Mouse (Mus musculus): ENCODE measurements around the gene Zfand6.
A peak's percentile ranks its signal among the peaks of the same experiment; 100 is the strongest.

Gene Zfand6

DNA sequence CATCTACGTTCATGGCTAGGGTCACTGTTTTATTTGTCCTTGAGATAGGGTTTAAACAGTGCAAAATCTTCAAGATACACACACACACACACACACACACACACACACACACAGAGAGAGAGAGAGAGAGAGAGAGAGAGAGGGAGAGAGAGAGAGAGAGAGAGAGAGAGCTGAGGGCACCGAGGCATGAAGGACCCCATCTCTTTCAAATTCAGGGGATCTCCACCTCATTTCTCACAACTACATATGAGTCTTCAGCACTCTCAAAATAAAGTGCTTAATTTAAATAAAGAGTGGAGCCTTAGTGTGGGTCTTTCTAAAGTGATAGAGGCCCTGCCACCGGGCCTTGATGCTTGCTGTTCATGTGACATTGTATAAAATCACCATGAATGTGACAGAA lies 93.8 kb downstream of the Zfand6 start:
- no peak for ATAC-seq (ENCODE audit: insufficient number of reproducible peaks, low FRiP score, low TSS enrichment)

GRCm38 (mm10) chr7:84594917-84595303 lies 94.8 kb downstream of the Zfand6 start:
- ATAC-seq (ENCODE audit: insufficient number of reproducible peaks, low FRiP score, low TSS enrichment), result no peak; the same call in 1 of the 2 replicates

DNA sequence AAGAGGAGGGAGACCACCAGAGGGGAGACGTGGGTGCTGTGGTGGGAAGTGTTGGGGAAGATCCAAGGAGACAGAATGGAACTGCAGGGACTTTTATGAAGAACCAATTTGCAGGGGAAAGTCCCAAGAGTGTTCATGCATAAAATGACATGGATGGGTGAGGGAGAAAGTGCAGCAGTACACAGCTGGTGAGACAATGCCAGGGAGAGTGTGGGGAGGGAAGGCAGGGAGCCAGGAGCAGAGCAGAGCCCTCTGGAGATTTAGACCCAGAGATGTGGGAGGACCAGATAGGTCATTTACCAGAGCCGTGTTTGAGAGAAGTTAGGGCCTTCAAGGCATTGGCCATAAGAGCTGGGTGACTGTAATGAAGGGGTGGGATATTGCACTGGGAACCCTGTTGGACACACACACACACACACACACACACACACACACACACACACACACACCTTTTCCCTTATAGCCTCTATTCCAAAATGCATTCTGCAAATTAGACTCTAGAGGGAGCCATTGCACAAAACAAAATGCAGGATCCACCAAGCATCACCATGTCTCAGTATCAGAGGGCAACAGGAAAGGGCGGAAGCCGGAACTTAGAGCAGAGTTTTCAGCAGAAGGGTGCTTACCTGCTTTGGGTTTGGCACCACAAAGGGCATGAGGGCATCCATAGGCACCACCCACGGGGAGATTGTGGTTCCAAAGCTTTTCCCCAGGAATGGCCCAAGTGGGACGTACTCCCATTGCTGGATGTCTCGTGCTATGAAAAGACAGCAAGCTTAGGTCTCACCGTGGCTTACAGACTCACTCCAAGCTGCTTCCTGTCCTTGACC lies 95.5 kb downstream of the Zfand6 start:
- ATAC-seq (ENCODE audit: insufficient number of reproducible peaks, low FRiP score, low TSS enrichment), result peak; percentile 80

DNA sequence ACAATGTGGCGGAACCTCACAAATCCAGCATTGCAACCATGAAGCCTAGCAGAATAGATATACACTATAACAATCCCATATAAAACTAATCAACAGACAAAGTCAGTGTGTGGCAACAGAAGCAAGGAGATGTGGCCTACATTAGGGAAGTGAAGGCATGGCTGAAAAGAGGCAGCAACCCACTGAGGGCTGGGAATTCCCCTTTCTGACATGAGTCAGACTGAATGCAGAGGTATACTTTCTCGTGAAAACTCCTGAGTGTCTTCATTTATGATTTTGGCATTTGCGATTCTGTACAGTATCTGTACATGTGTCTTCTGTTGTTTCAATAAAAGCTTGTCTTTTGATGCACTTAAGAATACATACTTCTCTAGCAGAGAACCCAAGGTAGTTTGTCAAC lies 98.4 kb downstream of the Zfand6 start:
- ATAC-seq (ENCODE audit: insufficient number of reproducible peaks, low FRiP score, low TSS enrichment), result no peak

GRCm38 (mm10) chr7:84590622-84591021 lies 99.1 kb downstream of the Zfand6 start:
- no peak for ATAC-seq (ENCODE audit: insufficient number of reproducible peaks, low FRiP score, low TSS enrichment)

GRCm38 (mm10) chr7:84587101-84587783 lies 102.5 kb downstream of the Zfand6 start:
- ATAC-seq (ENCODE audit: insufficient number of reproducible peaks, low FRiP score, low TSS enrichment), result no peak

GRCm38 (mm10) chr7:84586360-84587100 lies 103.2 kb downstream of the Zfand6 start:
- no peak for ATAC-seq (ENCODE audit: insufficient number of reproducible peaks, low FRiP score, low TSS enrichment)

GRCm38 (mm10) chr7:84585086-84585485 lies 104.7 kb downstream of the Zfand6 start:
- no peak for ATAC-seq (ENCODE audit: insufficient number of reproducible peaks, low FRiP score, low TSS enrichment)

GRCm38 (mm10) chr7:84579769-84580168 lies 110.0 kb downstream of the Zfand6 start:
- ATAC-seq (ENCODE audit: insufficient number of reproducible peaks, low FRiP score, low TSS enrichment), result no peak

- no peak for ATAC-seq (ENCODE audit: insufficient number of reproducible peaks, low FRiP score, low TSS enrichment)
These were observed 110.9 kb downstream of the Zfand6 start for GRCm38 (mm10) chr7:84578841-84579240.

DNA sequence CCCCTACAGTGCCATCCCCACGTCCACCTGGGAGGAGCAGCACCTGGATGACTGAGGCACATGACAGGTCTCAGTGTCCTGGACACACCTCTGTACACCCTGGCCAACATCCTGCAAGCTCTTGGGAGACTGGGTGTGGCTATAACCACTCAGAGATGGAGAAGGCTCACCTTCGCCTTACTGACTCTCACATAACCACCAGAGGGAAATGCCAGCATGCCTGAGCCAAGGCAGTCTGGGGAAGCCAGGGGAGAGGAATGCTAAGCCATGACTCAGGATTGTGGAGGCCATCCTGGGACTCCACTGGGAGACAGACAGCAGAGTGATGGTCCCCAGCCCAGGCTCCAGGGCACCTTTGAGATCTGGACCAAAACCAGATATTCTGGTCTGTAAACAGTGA lies 112.7 kb downstream of the Zfand6 start:
- no peak for ATAC-seq (ENCODE audit: insufficient number of reproducible peaks, low FRiP score, low TSS enrichment)

DNA sequence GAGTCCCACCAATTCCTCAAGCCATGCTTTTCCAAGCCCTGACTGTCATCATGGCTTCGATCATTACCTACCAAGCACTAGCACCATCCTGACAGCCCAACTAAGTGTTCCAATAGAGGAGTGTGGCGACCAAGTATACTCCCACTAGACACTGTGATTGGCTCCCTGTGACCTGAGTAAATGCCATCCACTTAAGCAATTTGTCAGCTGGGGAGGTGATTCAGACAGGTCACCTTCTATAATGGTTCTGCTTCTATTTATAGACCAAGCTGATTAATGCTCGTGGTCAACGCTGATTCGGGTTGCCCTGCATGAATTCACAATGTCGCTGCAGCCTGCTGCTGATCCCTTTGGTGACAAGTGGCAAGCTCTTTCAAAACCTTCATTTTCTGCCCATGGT lies 123.6 kb downstream of the Zfand6 start:
- ATAC-seq (ENCODE audit: insufficient number of reproducible peaks, low FRiP score, low TSS enrichment), result no peak

DNA sequence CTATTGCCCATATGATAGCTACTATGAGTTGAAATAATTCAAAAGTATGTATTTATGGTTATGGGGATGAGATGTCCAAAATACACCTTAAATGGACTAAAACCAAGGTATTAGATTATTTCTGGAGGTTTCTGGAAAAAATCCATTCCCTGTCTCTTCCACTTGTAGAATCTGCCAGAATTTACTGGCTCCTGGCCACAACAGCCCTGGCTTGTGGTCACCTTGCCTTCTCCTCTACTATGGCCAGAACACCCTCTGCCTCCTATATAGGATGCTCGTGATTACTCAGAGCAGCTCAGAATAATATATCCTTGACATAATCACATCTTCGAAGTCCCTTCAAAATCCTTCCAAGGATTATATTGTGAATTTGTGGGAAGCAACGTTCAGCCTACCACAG lies 125.5 kb downstream of the Zfand6 start:
- no peak for ATAC-seq (ENCODE audit: insufficient number of reproducible peaks, low FRiP score, low TSS enrichment)

Measured in cerebellum, adult (tissue).